In genomic region chr13:31191344-31192139, GRCm38 (mm10) we compare ENCODE assay signal across 25 mouse cellular contexts.
DNase-seq lines count a peak whose midpoint lies in the region; ATAC-seq and TF ChIP-seq lines count a peak whose summit lies in the region.
"Had no signal": no experiment of that assay in that cellular context is flagged by ENCODE, and none has a peak within 500 bp of the region (broad histone marks: within the 10 kb centered on the region; RNA-seq: fewer than 3 reads in every experiment).

No protein-coding gene starts in this region.

- H3K4me1 ChIP-seq in heart, embryonic 10.5 days: no peaks in the 10 kb centered on the region
- peaks cover 13% of the 10 kb centered on the region for H3K4me1 ChIP-seq in limb, embryonic 13.5 days
- peaks cover 4% of the 10 kb centered on the region; the same call in 1 of the 2 replicates for H3K4me1 ChIP-seq in limb, embryonic 10.5 days
- H3K4me1 ChIP-seq in stomach, postnatal 0 days (replicated peaks; ENCODE audit: control insufficient read depth, insufficient read depth): no peaks in the 10 kb centered on the region
- H3K4me1 ChIP-seq: embryonic facial prominence, embryonic 12.5 days; forebrain, embryonic 10.5 days; forebrain, embryonic 12.5 days had no signal

- no peak for TF ChIP-seq CTCF in gastrocnemius, adult 2 months (IDR thresholded peaks at IDR 0.05)
- TF ChIP-seq CTCF in stomach, postnatal 0 days (IDR thresholded peaks at IDR 0.05; ENCODE audit: low read depth): no peak

- no peak for TF ChIP-seq EP300 in stomach, postnatal 0 days (optimal IDR thresholded peaks at IDR 0.05)

- WGBS in heart, embryonic 10.5 days: 77% methylated on average over 7 of the region's 7 CpGs
- WGBS in limb, embryonic 13.5 days: 52% methylated on average over 7 of the region's 7 CpGs
- WGBS in limb, embryonic 10.5 days: 87% methylated on average over 7 of the region's 7 CpGs
- 62% methylated on average over 7 of the region's 7 CpGs for WGBS in stomach, postnatal 0 days

- no peak overlapping the region for H3K9ac ChIP-seq in limb, embryonic 13.5 days
- H3K9ac ChIP-seq in stomach, postnatal 0 days (ENCODE audit: low read length): no peak overlapping the region
- H3K9ac ChIP-seq: embryonic facial prominence, embryonic 12.5 days; embryonic facial prominence, embryonic 15.5 days; forebrain, embryonic 12.5 days had no signal

- peak overlapping the region; percentile 24; the same call in 1 of the 2 replicates for H3K27ac ChIP-seq in gastrocnemius, adult 2 months
- H3K27ac ChIP-seq in heart, embryonic 10.5 days: no peak overlapping the region
- no peak overlapping the region for H3K27ac ChIP-seq in limb, embryonic 13.5 days
- H3K27ac ChIP-seq in limb, embryonic 10.5 days: no peak overlapping the region
- H3K27ac ChIP-seq in stomach, postnatal 0 days (replicated peaks): no peak overlapping the region
- H3K27ac ChIP-seq: embryonic facial prominence, embryonic 12.5 days; embryonic facial prominence, embryonic 15.5 days; forebrain, embryonic 10.5 days; forebrain, embryonic 12.5 days had no signal

- no peaks in the 10 kb centered on the region for H3K27me3 ChIP-seq in heart, embryonic 10.5 days (ENCODE audit: insufficient read depth, poor library complexity, severe bottlenecking)
- H3K27me3 ChIP-seq in limb, embryonic 13.5 days: peaks cover 23% of the 10 kb centered on the region; the same call in 1 of the 2 replicates
- no peaks in the 10 kb centered on the region for H3K27me3 ChIP-seq in limb, embryonic 10.5 days (ENCODE audit: low read depth, poor library complexity, severe bottlenecking)
- no peaks in the 10 kb centered on the region for H3K27me3 ChIP-seq in stomach, postnatal 0 days (ENCODE audit: control insufficient read depth, insufficient read depth, low read length)
- H3K27me3 ChIP-seq: embryonic facial prominence, embryonic 12.5 days; embryonic facial prominence, embryonic 15.5 days; forebrain, embryonic 12.5 days had no signal

- 0 out of 2 replicates have a peak overlapping the region, but pooled peaks have one; percentile 2 for H3K4me2 ChIP-seq in limb, embryonic 13.5 days (replicated peaks)
- no peak overlapping the region for H3K4me2 ChIP-seq in stomach, postnatal 0 days (replicated peaks; ENCODE audit: low read depth)
- H3K4me2 ChIP-seq: embryonic facial prominence, embryonic 12.5 days; embryonic facial prominence, embryonic 15.5 days; forebrain, embryonic 12.5 days had no signal

- peak overlapping the region; percentile 19 for H3K4me3 ChIP-seq in gastrocnemius, adult 2 months
- no peak overlapping the region for H3K4me3 ChIP-seq in heart, embryonic 10.5 days
- H3K4me3 ChIP-seq in limb, embryonic 13.5 days: no peak overlapping the region
- no peak overlapping the region for H3K4me3 ChIP-seq in limb, embryonic 10.5 days
- H3K4me3 ChIP-seq in stomach, postnatal 0 days (ENCODE audit: low read depth, low read length): no peak overlapping the region
- H3K4me3 ChIP-seq: embryonic facial prominence, embryonic 12.5 days; embryonic facial prominence, embryonic 15.5 days; erythroblast, embryonic 14.5 days; forebrain, embryonic 10.5 days; forebrain, embryonic 12.5 days had no signal

- H3K9me3 ChIP-seq in heart, embryonic 10.5 days: no peaks in the 10 kb centered on the region
- no peaks in the 10 kb centered on the region for H3K9me3 ChIP-seq in limb, embryonic 13.5 days
- no peaks in the 10 kb centered on the region for H3K9me3 ChIP-seq in limb, embryonic 10.5 days (replicated peaks)
- H3K9me3 ChIP-seq in stomach, postnatal 0 days (ENCODE audit: control insufficient read depth, low read length): no peaks in the 10 kb centered on the region
- H3K9me3 ChIP-seq: embryonic facial prominence, embryonic 12.5 days; embryonic facial prominence, embryonic 15.5 days; forebrain, embryonic 10.5 days; forebrain, embryonic 12.5 days had no signal

- DNase-seq in gastrocnemius, adult 2 months: no peak
- no peak for DNase-seq in gastrocnemius, postnatal 10 days
- DNase-seq in heart, embryonic 10.5 days (ENCODE audit: low spot score): peak; percentile 30
- DNase-seq in heart, postnatal 36 days: no peak
- no peak for DNase-seq in limb, embryonic 10.5 days (ENCODE audit: low spot score)
- DNase-seq in stomach, postnatal 0 days (ENCODE audit: low spot score): no peak
- no peak for DNase-seq in urinary bladder, postnatal 14 days (ENCODE audit: low spot score)
- DNase-seq: adrenal gland, adult 2 months; adrenal gland, postnatal 10 days; adrenal gland, postnatal 25 days; cerebellum, adult 11 months; cerebellum, adult 18-20 months; cerebellum, adult 8-10 months; cerebellum, adult 9-11 months; cerebellum, postnatal 14 days; cerebellum, postnatal 36 days; embryo, embryonic 11 days had no signal

- ATAC-seq in limb, embryonic 13.5 days (ENCODE audit: low FRiP score, low read depth): peak; percentile 81; the same call in 1 of the 2 replicates
- ATAC-seq in stomach, postnatal 0 days (ENCODE audit: low FRiP score, low TSS enrichment): peak; percentile 59
- ATAC-seq: forebrain, embryonic 14.5 days; forebrain, embryonic 16.5 days had no signal

- H3K36me3 ChIP-seq in heart, embryonic 10.5 days: no peaks in the 10 kb centered on the region
- no peaks in the 10 kb centered on the region for H3K36me3 ChIP-seq in limb, embryonic 13.5 days
- H3K36me3 ChIP-seq in limb, embryonic 10.5 days: no peaks in the 10 kb centered on the region
- H3K36me3 ChIP-seq in stomach, postnatal 0 days (ENCODE audit: control insufficient read depth, insufficient read depth, low read length): no peaks in the 10 kb centered on the region
- H3K36me3 ChIP-seq: embryonic facial prominence, embryonic 12.5 days; embryonic facial prominence, embryonic 15.5 days; forebrain, embryonic 10.5 days; forebrain, embryonic 12.5 days had no signal

- intact Hi-C loops in gastrocnemius, adult 2 months (cut with DNase I): loop anchor here (10.0 kb wide), 1 partner anchor 287 kb away; no protein-coding TSS in a partner anchor
- intact Hi-C loops in heart, postnatal 36 days (cut with DNase I): no loop called here
